Comparison of ENCODE assay signal across 7 mouse cellular contexts in the genomic region with DNA sequence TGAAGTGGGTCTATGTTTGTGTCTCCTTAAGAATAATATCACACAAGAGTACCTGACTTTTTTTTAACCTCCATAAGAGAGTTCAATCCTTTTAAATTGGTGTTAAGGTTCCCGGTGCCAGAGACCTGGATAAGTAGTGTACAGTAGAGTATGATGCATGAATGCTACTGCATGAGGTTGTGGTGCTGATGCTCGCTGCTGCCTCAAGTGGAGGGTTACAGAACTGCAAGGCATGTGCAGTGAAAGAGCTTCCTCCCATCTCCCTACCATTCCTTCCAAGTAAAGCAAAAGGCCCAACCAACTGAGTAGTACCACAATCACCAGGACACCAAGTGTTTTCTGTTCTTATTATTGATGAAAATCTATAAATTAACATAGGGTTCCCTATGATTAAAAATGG.
A peak's percentile ranks its signal among the peaks of the same experiment; 100 is the strongest.
DNase-seq lines count a peak whose midpoint lies in the region; ATAC-seq and TF ChIP-seq lines count a peak whose summit lies in the region.

No protein-coding gene starts in this region.

- no peaks in the 10 kb centered on the region for H3K36me3 ChIP-seq in G1E (replicated peaks)
- H3K36me3 ChIP-seq in liver, postnatal 0 days (replicated peaks; ENCODE audit: insufficient read depth, low read length), result no peaks in the 10 kb centered on the region
- H3K36me3 ChIP-seq in heart, embryonic 11.5 days (ENCODE audit: control insufficient read depth, insufficient read depth, low read length), result no peaks in the 10 kb centered on the region

- H3K9me3 ChIP-seq in G1E (replicated peaks), result no peaks in the 10 kb centered on the region
- no peaks in the 10 kb centered on the region for H3K9me3 ChIP-seq in liver, postnatal 0 days (ENCODE audit: low read length)
- no peaks in the 10 kb centered on the region for H3K9me3 ChIP-seq in heart, embryonic 11.5 days (replicated peaks; ENCODE audit: control insufficient read depth, low read length)

- no peak overlapping the region for H3K27ac ChIP-seq in left cerebral cortex, adult 2 months
- H3K27ac ChIP-seq in liver, postnatal 0 days (ENCODE audit: low read depth), result no peak overlapping the region
- H3K27ac ChIP-seq in heart, embryonic 11.5 days (ENCODE audit: low read depth, low read length), result no peak overlapping the region

- H3K4me2 ChIP-seq in liver, postnatal 0 days (ENCODE audit: low read depth, low read length), result no peak overlapping the region
- no peak overlapping the region for H3K4me2 ChIP-seq in heart, embryonic 11.5 days

- no peak overlapping the region for H3K9ac ChIP-seq in liver, postnatal 0 days (replicated peaks)
- H3K9ac ChIP-seq in heart, embryonic 11.5 days (ENCODE audit: low read depth, low read length), result no peak overlapping the region

- H3K4me3 ChIP-seq in left cerebral cortex, adult 2 months, result no peak overlapping the region
- no peak overlapping the region for H3K4me3 ChIP-seq in G1E (ENCODE audit: low read depth, low read length)
- H3K4me3 ChIP-seq in liver, postnatal 0 days (ENCODE audit: low read depth, low read length), result no peak overlapping the region
- no peak overlapping the region for H3K4me3 ChIP-seq in heart, embryonic 11.5 days (ENCODE audit: low read depth, low read length)

- H3K27me3 ChIP-seq in G1E (ENCODE audit: insufficient read depth, low read length), result no peaks in the 10 kb centered on the region
- no peaks in the 10 kb centered on the region for H3K27me3 ChIP-seq in liver, postnatal 0 days (ENCODE audit: insufficient read depth, low read length)
- no peaks in the 10 kb centered on the region for H3K27me3 ChIP-seq in heart, embryonic 11.5 days (ENCODE audit: control insufficient read depth, insufficient read depth, low read length)

- no peak for TF ChIP-seq EP300 in liver, postnatal 0 days (IDR thresholded peaks at IDR 0.05; ENCODE audit: low read depth)

- H3K4me1 ChIP-seq in G1E (ENCODE audit: insufficient read depth, low read depth, low read length), result no peaks in the 10 kb centered on the region
- H3K4me1 ChIP-seq in liver, postnatal 0 days (ENCODE audit: insufficient read depth), result no peaks in the 10 kb centered on the region
- H3K4me1 ChIP-seq in heart, embryonic 11.5 days (ENCODE audit: control insufficient read depth, insufficient read depth, low read length), result no peaks in the 10 kb centered on the region

- 43% methylated on average over 2 of the region's 2 CpGs for WGBS in liver, postnatal 0 days (ENCODE audit: insufficient replicate concordance)
- WGBS in heart, embryonic 11.5 days (ENCODE audit: insufficient replicate concordance), result 60% methylated on average over 2 of the region's 2 CpGs

- intact Hi-C loops in left cerebral cortex, adult 2 months (cut with DNase I), result loop anchor here (5.0 kb wide), 2 partner anchors 37 to 107 kb away; no protein-coding TSS in a partner anchor
- intact Hi-C loops in left cerebral cortex, postnatal 36 days (cut with DNase I), result loop anchor here (5.0 kb wide), 1 partner anchor 37 kb away; no protein-coding TSS in a partner anchor

- peak; percentile 54; the same call in 1 of the 2 replicates for ATAC-seq in G1E (ENCODE audit: extremely low read depth, insufficient number of reproducible peaks, low FRiP score, poor library complexity, severe bottlenecking)
- no peak for ATAC-seq in liver, postnatal 0 days
- no peak for ATAC-seq in activated CD4-positive, CD25-positive, alpha-beta regulatory T cell, adult 4 months
- no peak for ATAC-seq in heart, embryonic 11.5 days (replicated peaks; ENCODE audit: insufficient number of reproducible peaks, low FRiP score, low TSS enrichment)

- peak; percentile 61 for TF ChIP-seq CTCF in left cerebral cortex, adult 2 months (IDR thresholded peaks at IDR 0.05)
- TF ChIP-seq CTCF in G1E (IDR thresholded peaks at IDR 0.05; ENCODE audit: low read depth, low read length), result peak; percentile 91
- TF ChIP-seq CTCF in liver, postnatal 0 days (IDR thresholded peaks at IDR 0.05; ENCODE audit: low read depth), result peak; percentile 74

- DNase-seq in left cerebral cortex, adult 2 months (ENCODE audit: extremely low spot score in 1 of 2, low spot score in 2 of 2), result no peak
- no peak for DNase-seq in left cerebral cortex, postnatal 36 days (ENCODE audit: low spot score in 2 of 2)
- DNase-seq in G1E (ENCODE audit: low spot score), result no peak
- DNase-seq in adrenal gland, postnatal 36 days, result peak; percentile 17 to 22
- DNase-seq in liver, postnatal 0 days, result no peak

Comparison
In these comparisons a context has a peak if more than half of its experiments do, and no peak if none do; other contexts are left out.
1. DNase-seq: peak in adrenal gland, postnatal 36 days (2 of 2); none in left cerebral cortex, adult 2 months (0 of 2), left cerebral cortex, postnatal 36 days (0 of 2), G1E (single experiment) and liver, postnatal 0 days (single experiment).
2. Peak in every context shown above with its lines, with median percentiles within 50 percentile points of each other: CTCF ChIP-seq.